8 mouse cellular contexts compared by ENCODE assay signal in genomic region chrX:106171853-106172154, GRCm38 (mm10). TPM values are rescaled to one million over a fixed set of nuclear protein-coding genes. Genes with fewer than 3 reads are reported as not detected.
DNase-seq lines count a peak whose midpoint lies in the region; ATAC-seq lines count a peak whose summit lies in the region.

No protein-coding gene starts in this region.

- intact Hi-C loops in heart, postnatal 36 days (cut with DNase I) = loop anchor here (2.0 to 5.0 kb wide), 2 partner anchors 65 to 145 kb away; partner anchors contain the start of gene Atp7a

- no peaks in the 10 kb centered on the region for H3K9me3 ChIP-seq in heart, embryonic 16.5 days (replicated peaks; ENCODE audit: control insufficient read depth, low read length)
- H3K9me3 ChIP-seq in embryonic facial prominence, embryonic 12.5 days = no peaks in the 10 kb centered on the region
- no peaks in the 10 kb centered on the region for H3K9me3 ChIP-seq in limb, embryonic 11.5 days (ENCODE audit: control insufficient read depth, low read length)
- no peaks in the 10 kb centered on the region for H3K9me3 ChIP-seq in neural tube, embryonic 14.5 days (ENCODE audit: control insufficient read depth, low read length)

- no peaks in the 10 kb centered on the region for H3K27me3 ChIP-seq in heart, embryonic 16.5 days (ENCODE audit: control insufficient read depth, insufficient read depth, low read length)
- no peaks in the 10 kb centered on the region for H3K27me3 ChIP-seq in embryonic facial prominence, embryonic 12.5 days
- no peaks in the 10 kb centered on the region for H3K27me3 ChIP-seq in limb, embryonic 11.5 days (ENCODE audit: control insufficient read depth, insufficient read depth, low read length)
- no peaks in the 10 kb centered on the region for H3K27me3 ChIP-seq in neural tube, embryonic 14.5 days (ENCODE audit: control insufficient read depth, insufficient read depth, low read length)

- ATAC-seq in heart, embryonic 16.5 days (replicated peaks; ENCODE audit: extremely low read depth, insufficient read depth, low FRiP score) = no peak; the same call in 1 of the 2 replicates
- no peak for ATAC-seq in embryonic facial prominence, embryonic 12.5 days (ENCODE audit: insufficient number of reproducible peaks, insufficient read depth, low FRiP score, low TSS enrichment)
- ATAC-seq in limb, embryonic 11.5 days (ENCODE audit: insufficient number of reproducible peaks, low FRiP score, low TSS enrichment, low read depth) = no peak
- ATAC-seq in neural tube, embryonic 14.5 days (ENCODE audit: low read depth) = 0 out of 2 replicates have a peak, but pooled peaks have one; percentile 38

- peak overlapping the region; percentile 45 for H3K4me3 ChIP-seq in heart, embryonic 16.5 days (ENCODE audit: low read length)
- H3K4me3 ChIP-seq in embryonic facial prominence, embryonic 12.5 days = 0 out of 2 replicates have a peak overlapping the region, but pooled peaks have one; percentile 12
- H3K4me3 ChIP-seq in limb, embryonic 11.5 days (ENCODE audit: low read depth, low read length) = no peak overlapping the region
- H3K4me3 ChIP-seq in neural tube, embryonic 14.5 days (ENCODE audit: low read depth, low read length) = peak overlapping the region; percentile 24; the same call in 1 of the 2 replicates

- no peak overlapping the region for H3K27ac ChIP-seq in heart, embryonic 16.5 days (ENCODE audit: low read length)
- no peak overlapping the region for H3K27ac ChIP-seq in embryonic facial prominence, embryonic 12.5 days
- no peak overlapping the region for H3K27ac ChIP-seq in limb, embryonic 11.5 days (replicated peaks; ENCODE audit: low read depth, low read length)
- no peak overlapping the region for H3K27ac ChIP-seq in neural tube, embryonic 14.5 days (ENCODE audit: low read depth, low read length)

- DNase-seq in heart, postnatal 36 days = no peak
- no peak for DNase-seq in limb, embryonic 11.5 days (ENCODE audit: low spot score)
- DNase-seq in urinary bladder, postnatal 4 days (ENCODE audit: low spot score in 2 of 2) = no peak
- no peak for DNase-seq in cerebellum, postnatal 36 days
- DNase-seq in urinary bladder, adult 18-20 months (ENCODE audit: low spot score in 2 of 2) = no peak

- WGBS in heart, embryonic 16.5 days = 48% methylated on average over 4 of the region's 6 CpGs
- 61% methylated on average over 6 of the region's 6 CpGs for WGBS in embryonic facial prominence, embryonic 12.5 days
- 72% methylated on average over 5 of the region's 6 CpGs for WGBS in limb, embryonic 11.5 days
- 66% methylated on average over 5 of the region's 6 CpGs for WGBS in neural tube, embryonic 14.5 days

- peak overlapping the region; percentile 63 for H3K4me2 ChIP-seq in heart, embryonic 16.5 days (ENCODE audit: low read depth, low read length)
- H3K4me2 ChIP-seq in embryonic facial prominence, embryonic 12.5 days (replicated peaks) = peak overlapping the region; percentile 39
- H3K4me2 ChIP-seq in limb, embryonic 11.5 days (ENCODE audit: low read depth, severe bottlenecking) = peak overlapping the region; percentile 33; the same call in 1 of the 2 replicates
- peak overlapping the region; percentile 35; the same call in 1 of the 2 replicates for H3K4me2 ChIP-seq in neural tube, embryonic 14.5 days (ENCODE audit: low read depth, low read length)

- no peaks in the 10 kb centered on the region for H3K36me3 ChIP-seq in heart, embryonic 16.5 days (ENCODE audit: control insufficient read depth, insufficient read depth)
- H3K36me3 ChIP-seq in embryonic facial prominence, embryonic 12.5 days = no peaks in the 10 kb centered on the region
- H3K36me3 ChIP-seq in limb, embryonic 11.5 days (ENCODE audit: control insufficient read depth, insufficient read depth, low read length) = no peaks in the 10 kb centered on the region
- H3K36me3 ChIP-seq in neural tube, embryonic 14.5 days (ENCODE audit: control insufficient read depth, insufficient read depth, low read length) = no peaks in the 10 kb centered on the region

- peak overlapping the region; percentile 54 for H3K9ac ChIP-seq in heart, embryonic 16.5 days (ENCODE audit: low read length)
- H3K9ac ChIP-seq in embryonic facial prominence, embryonic 12.5 days = no peak overlapping the region; the same call in 1 of the 2 replicates
- H3K9ac ChIP-seq in limb, embryonic 11.5 days (ENCODE audit: low read length) = no peak overlapping the region
- no peak overlapping the region for H3K9ac ChIP-seq in neural tube, embryonic 14.5 days (replicated peaks; ENCODE audit: low read depth, low read length)

- H3K4me1 ChIP-seq in heart, embryonic 16.5 days (ENCODE audit: control insufficient read depth, insufficient read depth, low read length) = no peaks in the 10 kb centered on the region
- H3K4me1 ChIP-seq in embryonic facial prominence, embryonic 12.5 days = no peaks in the 10 kb centered on the region
- no peaks in the 10 kb centered on the region for H3K4me1 ChIP-seq in limb, embryonic 11.5 days (ENCODE audit: control insufficient read depth, insufficient read depth, low read length)
- no peaks in the 10 kb centered on the region for H3K4me1 ChIP-seq in neural tube, embryonic 14.5 days (ENCODE audit: control insufficient read depth, insufficient read depth, low read length)

RNA-seq across cellular contexts. Expression of gene Pgk1, which starts 15.1 kb away (rescaled TPM):
- polyA plus RNA-seq in heart, embryonic 16.5 days (2015; fragmentation: Nextera tagmentation; extraction: Ambion mirVana) = 585 and 699 TPM in 2 replicates
- 100 to 1,000 TPM; 485 to 546 TPM for total RNA-seq in heart, postnatal 36 days (2021)
- 298 and 309 TPM in 2 replicates for polyA plus RNA-seq in embryonic facial prominence, embryonic 12.5 days (2016; fragmentation: Nextera tagmentation; extraction: Ambion mirVana)
- 418 and 465 TPM in 2 replicates for polyA plus RNA-seq in limb, embryonic 11.5 days (2014; fragmentation: Nextera tagmentation; extraction: Ambion mirVana)
- polyA plus RNA-seq in neural tube, embryonic 14.5 days (2014; fragmentation: Nextera tagmentation; extraction: Ambion mirVana) = 266 and 275 TPM in 2 replicates

RNA-seq across cellular contexts. Expression of gene Tlr13, which starts 28.8 kb away (rescaled TPM):
- 0.42 and 0.84 TPM in 2 replicates for polyA plus RNA-seq in heart, embryonic 16.5 days (2015; fragmentation: Nextera tagmentation; extraction: Ambion mirVana)
- total RNA-seq in heart, postnatal 36 days (2021) = 1 to 10 TPM; 1.4 to 1.7 TPM
- polyA plus RNA-seq in embryonic facial prominence, embryonic 12.5 days (2016; fragmentation: Nextera tagmentation; extraction: Ambion mirVana) = 0.42 and 0.52 TPM in 2 replicates
- 0.14 and 0.19 TPM in 2 replicates for polyA plus RNA-seq in limb, embryonic 11.5 days (2014; fragmentation: Nextera tagmentation; extraction: Ambion mirVana)
- polyA plus RNA-seq in neural tube, embryonic 14.5 days (2014; fragmentation: Nextera tagmentation; extraction: Ambion mirVana) = 0.08 and 0.18 TPM in 2 replicates

RNA-seq across cellular contexts. Expression of gene Taf9b, which starts 49.2 kb away (rescaled TPM):
- polyA plus RNA-seq in heart, embryonic 16.5 days (2015; fragmentation: Nextera tagmentation; extraction: Ambion mirVana) = 17.6 and 23.5 TPM in 2 replicates
- 10 to 100 TPM in 1 of 2 experiments, 1 to 10 TPM in 1; 7.7 to 10.3 TPM for total RNA-seq in heart, postnatal 36 days (2021)
- 9.2 and 10.1 TPM in 2 replicates for polyA plus RNA-seq in embryonic facial prominence, embryonic 12.5 days (2016; fragmentation: Nextera tagmentation; extraction: Ambion mirVana)
- 8.2 and 10.8 TPM in 2 replicates for polyA plus RNA-seq in limb, embryonic 11.5 days (2014; fragmentation: Nextera tagmentation; extraction: Ambion mirVana)
- polyA plus RNA-seq in neural tube, embryonic 14.5 days (2014; fragmentation: Nextera tagmentation; extraction: Ambion mirVana) = 22.2 and 24.7 TPM in 2 replicates
